Mouse (Mus musculus) ES-Bruce4 (cell line): ENCODE measurements around the gene Pank4.

Experiments used
- CTCF ChIP-seq: IDR thresholded peaks from one replicate; pipeline ENCODE4 v1.8.1; 2011; ENCODE audit warnings: low read depth, low read length
- EP300 ChIP-seq: IDR thresholded peaks from 2 replicates; pipeline ENCODE4 v1.6.1; 2011; ENCODE audit warnings: low read depth, low read length; ENCODE audit not compliant: insufficient read depth
- POLR2A ChIP-seq: IDR thresholded peaks from one replicate; pipeline ENCODE4 v1.8.1; 2011; ENCODE audit warnings: low read length; ENCODE audit not compliant: insufficient read depth

- TF ChIP-seq CTCF (no peak), POLR2A (no peak), EP300 (no peak)
These were observed 43.7 kb downstream of the Pank4 start for GRCm38 (mm10) chr4:155007641-155008040.
